Mouse (Mus musculus) forebrain, embryonic 11.5 days (tissue): Measurements from ENCODE around the gene Elmod3. TPM values are rescaled to one million over a fixed set of nuclear protein-coding genes. Genes with fewer than 3 reads are reported as not detected.
"Not testable (repeated sequence)": the region's sequence is repeated elsewhere in the genome, so short reads cannot be mapped to it uniquely, and the experiment has no call there.

Source experiments
- ATAC-seq: fragments of 200-750 bp; cut with Nextera tagmentation; replicated peaks from 2 replicates; pipeline ENCODE4 v1.8.0; 2017; ENCODE audit warnings: moderate TSS enrichment; ENCODE audit not compliant: low FRiP score
- DNase-seq: peaks from one replicate; pipeline ENCODE4 v3.0.0-alpha.2; 2017; ENCODE audit warnings: low spot score
- H3K27ac ChIP-seq: fragments of 300-500 bp; sonication (generic); 2 replicates; pipeline ENCODE4 v1.5.1; 2014; ENCODE audit warnings: low read depth, low read length
- H3K27me3 ChIP-seq: fragments of 300-500 bp; sonication (generic); 2 replicates; pipeline ENCODE4 v1.6.1; 2014; ENCODE audit warnings: mild to moderate bottlenecking, low read length, mixed read lengths; ENCODE audit not compliant: control insufficient read depth, insufficient read depth
- H3K36me3 ChIP-seq: fragments of 300-500 bp; sonication (generic); 2 replicates; pipeline ENCODE4 v1.6.1; 2014; ENCODE audit warnings: mild to moderate bottlenecking, low read length, moderate library complexity, mixed read lengths; ENCODE audit not compliant: control insufficient read depth, insufficient read depth
- H3K4me1 ChIP-seq: fragments of 300-500 bp; sonication (generic); replicated peaks from 2 replicates; pipeline ENCODE4 v1.6.1; 2014; ENCODE audit warnings: low read length, mixed read lengths; ENCODE audit not compliant: control insufficient read depth, insufficient read depth
- H3K4me2 ChIP-seq: fragments of 300-500 bp; sonication (generic); 2 replicates; pipeline ENCODE4 v1.6.1; 2014; ENCODE audit warnings: low read depth, mild to moderate bottlenecking, low read length, moderate library complexity, mixed read lengths; ENCODE audit not compliant: severe bottlenecking
- H3K4me3 ChIP-seq: fragments of 300-500 bp; sonication (generic); 2 replicates; pipeline ENCODE4 v1.5.1; 2014; ENCODE audit warnings: low read depth, low read length
- H3K9ac ChIP-seq: fragments of 300-500 bp; sonication (generic); 2 replicates; pipeline ENCODE4 v1.6.1; 2014; ENCODE audit warnings: low read length
- H3K9me3 ChIP-seq: fragments of 300-500 bp; sonication (generic); 2 replicates; pipeline ENCODE4 v1.6.1; 2016; ENCODE audit warnings: low read length, mixed read lengths; ENCODE audit not compliant: control insufficient read depth
- WGBS: fragments of 180-500 bp; shearing (Covaris S2); extraction: QIAGEN DNeasy Blood & Tissue Kit; methylation state at CpG from one replicate; pipeline ENCODE4 v1.1.7; 2014; 5-methylcytosine and 5-hydroxymethylcytosine counted together
- polyA plus RNA-seq: library from polyadenylated mRNA; unstranded; fragments of >200 nt; fragmentation: Nextera tagmentation; extraction: Ambion mirVana; gene quantifications from 2 replicates; pipeline ENCODE4 v1.2.1, GENCODE M21; 2014

Elmod3 gene
- polyA plus RNA-seq, 1 experiment from 2014 or later = 15.8 TPM

- DNase-seq (no peak), ATAC-seq (no peak)
- Histone ChIP-seq H3K27me3 (no peaks in the 10 kb centered on the region), H3K4me1 (peaks cover 2% of the 10 kb centered on the region; the same call in 1 of the 2 replicates), H3K9me3 (no peaks in the 10 kb centered on the region), H3K4me3 (no peak overlapping the region), H3K4me2 (no peak overlapping the region), H3K36me3 (no peaks in the 10 kb centered on the region), H3K27ac (no peak overlapping the region), H3K9ac (no peak overlapping the region)
- 81% methylated on average over 12 of the region's 12 CpGs for WGBS
These were observed 54.9 kb downstream of the Elmod3 start for GRCm38 (mm10) chr6:72543265-72543850.

- no peaks in the 10 kb centered on the region for H3K36me3 ChIP-seq
- WGBS = 2% methylated on average over 16 of the region's 16 CpGs
- H3K4me1 ChIP-seq = peaks cover 5% of the 10 kb centered on the region; the same call in 1 of the 2 replicates
- H3K4me2 ChIP-seq = peak overlapping the region; percentile 84
- H3K9me3 ChIP-seq = no peaks in the 10 kb centered on the region
- peak overlapping the region; percentile 47 for H3K4me3 ChIP-seq
- DNase-seq = peak; percentile 75
- H3K9ac ChIP-seq = peak overlapping the region; percentile 69
- H3K27me3 ChIP-seq = no peaks in the 10 kb centered on the region
- no peak overlapping the region for H3K27ac ChIP-seq
- peak; percentile 89 for ATAC-seq
These were observed 59.6 kb downstream of the Elmod3 start for GRCm38 (mm10) chr6:72538562-72539031.

GRCm38 (mm10) chr6:72537998-72538500 is 60.2 kb downstream of the Elmod3 start:
- H3K4me2 ChIP-seq = peak overlapping the region; percentile 84
- H3K27ac ChIP-seq = no peak overlapping the region
- H3K9me3 ChIP-seq = no peaks in the 10 kb centered on the region
- peak overlapping the region; percentile 47 for H3K4me3 ChIP-seq
- no peak for DNase-seq
- WGBS = 56% methylated on average over 10 of the region's 10 CpGs
- H3K36me3 ChIP-seq = no peaks in the 10 kb centered on the region
- peaks cover 6% of the 10 kb centered on the region; the same call in 1 of the 2 replicates for H3K4me1 ChIP-seq
- H3K27me3 ChIP-seq = no peaks in the 10 kb centered on the region
- ATAC-seq = no peak
- H3K9ac ChIP-seq = peak overlapping the region; percentile 69

DNA sequence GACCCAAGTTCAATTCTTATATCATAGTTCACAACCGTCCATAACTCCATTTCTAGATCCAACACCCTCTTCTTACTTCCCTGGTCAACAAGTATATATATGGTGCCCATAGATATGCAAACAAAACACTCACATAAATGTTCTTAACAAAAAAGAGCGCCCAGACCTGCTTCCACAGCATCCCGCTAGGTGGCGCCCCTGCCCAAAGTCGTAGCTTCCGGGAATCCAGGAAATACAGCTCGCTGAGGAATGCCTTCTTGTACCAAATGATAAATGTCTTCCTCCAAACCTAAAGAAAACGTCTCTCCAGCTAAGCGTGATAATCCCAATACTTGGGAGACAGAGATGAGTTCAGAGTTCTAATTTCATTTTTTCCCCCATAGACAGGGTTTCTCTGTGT is 63.0 kb downstream of the Elmod3 start:
- H3K36me3 ChIP-seq = no peaks in the 10 kb centered on the region
- H3K4me2 ChIP-seq = peak overlapping the region; percentile 24; the same call in 1 of the 2 replicates
- ATAC-seq = no peak
- H3K4me1 ChIP-seq = peaks cover 7% of the 10 kb centered on the region; the same call in 1 of the 2 replicates
- no peak overlapping the region for H3K9ac ChIP-seq
- H3K9me3 ChIP-seq = no peaks in the 10 kb centered on the region
- H3K4me3 ChIP-seq = no peak overlapping the region
- peak; percentile 90 for DNase-seq
- no peaks in the 10 kb centered on the region for H3K27me3 ChIP-seq
- WGBS = 5% methylated on average over 9 of the region's 9 CpGs
- H3K27ac ChIP-seq = no peak overlapping the region

DNA sequence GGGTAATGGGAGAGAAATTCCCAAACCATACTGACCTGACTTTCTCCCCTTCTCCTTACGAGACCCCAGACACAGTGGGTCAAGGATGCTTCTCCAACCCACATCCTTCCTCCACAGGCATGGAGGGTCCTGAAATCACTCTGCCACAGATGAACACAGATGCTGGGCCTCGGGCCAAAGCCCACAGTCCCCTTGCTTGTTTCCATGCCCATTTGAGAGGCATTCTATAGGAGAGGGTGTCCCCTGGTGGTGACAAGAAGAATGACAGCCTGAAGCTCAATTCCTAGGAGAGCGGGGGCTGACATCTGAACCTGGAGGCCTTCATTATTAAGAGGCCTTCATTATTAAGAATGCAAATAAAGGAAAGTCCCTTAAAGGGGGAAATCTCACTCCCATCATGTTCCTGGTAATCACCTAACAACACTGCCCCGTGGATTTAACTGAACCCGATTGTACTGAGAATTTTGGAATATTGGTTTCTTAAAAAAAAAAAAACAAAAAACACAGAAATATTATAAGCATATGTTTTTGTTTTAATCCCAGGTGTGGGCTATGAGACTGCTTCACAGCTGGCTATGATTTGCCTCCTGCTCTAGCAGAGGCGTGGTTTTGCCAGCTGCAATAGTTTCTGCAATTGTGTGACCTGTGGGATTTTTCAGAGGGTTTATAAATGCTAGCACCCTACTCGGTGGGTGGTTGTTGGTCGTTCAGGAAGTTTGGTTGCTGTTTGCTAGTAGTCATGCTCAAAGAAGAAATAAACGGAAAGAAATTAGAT is 64.0 kb downstream of the Elmod3 start:
- ATAC-seq (peak; percentile 71), DNase-seq (peak; percentile 83)
- Histone ChIP-seq H3K9me3 (no peaks in the 10 kb centered on the region), H3K27ac (no peak overlapping the region), H3K4me2 (no peak overlapping the region), H3K4me3 (no peak overlapping the region), H3K27me3 (no peaks in the 10 kb centered on the region), H3K9ac (no peak overlapping the region), H3K4me1 (peaks cover 7% of the 10 kb centered on the region; the same call in 1 of the 2 replicates), H3K36me3 (no peaks in the 10 kb centered on the region)
- 35% methylated on average over 9 of the region's 9 CpGs for WGBS

DNA sequence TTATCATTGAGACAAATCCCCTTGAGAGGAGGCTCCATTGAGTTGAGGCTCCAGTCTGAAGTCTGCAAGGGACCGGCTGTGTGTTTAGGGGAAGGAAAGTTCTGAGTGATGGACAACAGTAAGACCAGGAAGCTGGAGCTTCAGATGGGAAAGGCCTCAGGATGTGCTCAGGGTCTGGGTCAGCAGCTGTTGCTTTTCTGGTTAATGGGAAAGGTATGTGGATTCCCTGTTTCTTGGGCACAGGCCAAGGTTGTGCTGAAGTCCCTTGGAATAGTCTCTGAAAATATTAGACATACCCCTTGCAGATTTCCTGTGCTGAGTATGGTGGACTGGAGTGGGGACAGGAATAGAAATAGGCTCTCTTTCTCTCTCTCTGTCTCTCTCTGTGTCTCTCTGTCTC is 64.7 kb downstream of the Elmod3 start:
- not testable (repeated sequence) for H3K27ac ChIP-seq, H3K36me3 ChIP-seq, H3K4me3 ChIP-seq, H3K4me2 ChIP-seq, H3K9me3 ChIP-seq, DNase-seq, H3K4me1 ChIP-seq, ATAC-seq, H3K9ac ChIP-seq, H3K27me3 ChIP-seq
- WGBS = 42% methylated on average over 1 of the region's 1 CpGs

DNA sequence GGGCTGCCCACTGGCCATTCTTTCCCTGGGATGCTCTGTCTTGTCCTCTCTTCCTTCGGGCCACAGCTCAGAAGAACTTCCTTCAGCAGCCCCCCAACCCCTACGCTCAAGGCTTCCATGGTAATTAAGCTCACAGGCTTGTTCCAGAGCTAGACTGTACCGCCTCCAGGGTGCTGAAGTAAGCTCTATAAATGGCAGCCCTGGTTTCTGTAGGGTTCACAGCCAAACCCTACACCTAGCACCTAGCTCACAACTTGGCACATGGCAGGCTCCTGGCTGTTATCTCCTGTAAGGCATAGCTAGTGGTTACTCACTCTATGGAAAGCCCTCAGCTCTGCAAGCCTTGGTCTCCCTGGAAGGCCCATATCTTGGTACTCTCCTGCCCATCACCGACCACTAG is 65.6 kb downstream of the Elmod3 start:
- Histone ChIP-seq H3K27ac (no peak overlapping the region), H3K27me3 (no peaks in the 10 kb centered on the region), H3K4me3 (no peak overlapping the region), H3K36me3 (no peaks in the 10 kb centered on the region), H3K9me3 (no peaks in the 10 kb centered on the region), H3K4me1 (0 out of 2 replicates have a peak, but pooled peaks cover 4% of the 10 kb centered on the region), H3K4me2 (no peak overlapping the region), H3K9ac (no peak overlapping the region)
- ATAC-seq = no peak
- no peak for DNase-seq
- WGBS = 73% methylated on average over 4 of the region's 4 CpGs

GRCm38 (mm10) chr6:72528410-72529151 is 69.6 kb downstream of the Elmod3 start:
- Histone ChIP-seq H3K4me1 (0 out of 2 replicates have a peak, but pooled peaks cover 2% of the 10 kb centered on the region), H3K27ac (no peak overlapping the region), H3K36me3 (no peaks in the 10 kb centered on the region), H3K4me2 (no peak overlapping the region), H3K4me3 (no peak overlapping the region), H3K9me3 (no peaks in the 10 kb centered on the region), H3K9ac (no peak overlapping the region), H3K27me3 (no peaks in the 10 kb centered on the region)
- WGBS = 80% methylated on average over 10 of the region's 10 CpGs
- ATAC-seq (no peak), DNase-seq (no peak)
